Mouse (Mus musculus): Measurements from ENCODE around the gene Ppp5c. TPM values are rescaled to one million over a fixed set of nuclear protein-coding genes. Genes with fewer than 3 reads are reported as not detected.

The Ppp5c gene
- polyA plus RNA-seq, 1 experiment from 2014 or later = 115 TPM

DNA sequence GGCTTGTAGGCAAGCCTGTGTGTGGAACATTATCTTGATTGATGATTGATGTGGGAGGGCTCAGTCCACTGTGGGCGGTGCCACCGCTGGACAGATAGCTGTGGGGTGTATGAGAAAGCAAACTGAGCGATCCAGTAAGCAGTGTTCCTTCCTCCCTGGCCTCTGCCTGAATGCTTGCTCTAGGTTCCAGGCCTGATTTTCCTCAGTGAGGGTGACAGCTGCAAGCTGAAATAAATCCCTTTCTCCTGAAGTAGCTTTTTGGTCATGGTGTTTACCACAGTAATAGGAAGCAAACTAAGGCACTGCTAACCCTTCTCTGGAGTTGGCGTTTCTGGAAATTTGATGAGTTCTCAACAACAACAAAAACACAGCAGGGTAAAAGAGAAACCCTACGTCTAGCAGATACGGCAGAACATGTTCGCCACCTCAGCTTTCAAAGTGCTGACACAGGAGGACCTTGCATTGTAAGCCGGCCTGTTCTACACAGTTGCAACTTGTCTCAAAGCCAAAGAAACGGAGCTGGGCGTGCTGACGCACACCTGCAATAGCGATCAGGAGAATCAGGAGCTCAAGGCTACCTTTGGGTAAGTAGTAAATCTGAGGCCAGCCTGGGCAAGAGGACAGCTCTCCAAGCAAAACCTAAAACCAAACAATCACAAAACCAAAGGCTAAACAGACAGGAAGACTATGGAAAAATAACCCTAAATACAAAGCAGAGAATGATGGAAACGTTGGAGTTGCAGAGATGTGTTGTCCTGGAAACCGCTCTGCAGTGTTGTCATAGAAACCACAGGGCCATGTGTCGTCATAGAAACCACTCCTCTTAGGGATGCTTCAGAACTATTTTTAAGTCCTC, 71.1 kb downstream of the Ppp5c start:
- no peaks in the 10 kb centered on the region for H3K4me1 ChIP-seq (ENCODE audit: control insufficient read depth, insufficient read depth, low read length)
- H3K4me2 ChIP-seq (replicated peaks; ENCODE audit: low read depth, low read length) = no peak overlapping the region
- no peak for ATAC-seq (ENCODE audit: low FRiP score, low TSS enrichment)
- H3K9ac ChIP-seq (ENCODE audit: low read depth, low read length) = no peak overlapping the region
- no peaks in the 10 kb centered on the region for H3K9me3 ChIP-seq (ENCODE audit: control insufficient read depth, low read length)
- no peak overlapping the region for H3K27ac ChIP-seq (ENCODE audit: low read depth, low read length)
- no peak overlapping the region for H3K4me3 ChIP-seq (ENCODE audit: low read length)
- no peaks in the 10 kb centered on the region for H3K36me3 ChIP-seq (ENCODE audit: control insufficient read depth, insufficient read depth, low read length)
- WGBS = 65% methylated on average over 15 of the region's 15 CpGs
- no peaks in the 10 kb centered on the region for H3K27me3 ChIP-seq (ENCODE audit: control insufficient read depth, insufficient read depth, low read length)

DNA sequence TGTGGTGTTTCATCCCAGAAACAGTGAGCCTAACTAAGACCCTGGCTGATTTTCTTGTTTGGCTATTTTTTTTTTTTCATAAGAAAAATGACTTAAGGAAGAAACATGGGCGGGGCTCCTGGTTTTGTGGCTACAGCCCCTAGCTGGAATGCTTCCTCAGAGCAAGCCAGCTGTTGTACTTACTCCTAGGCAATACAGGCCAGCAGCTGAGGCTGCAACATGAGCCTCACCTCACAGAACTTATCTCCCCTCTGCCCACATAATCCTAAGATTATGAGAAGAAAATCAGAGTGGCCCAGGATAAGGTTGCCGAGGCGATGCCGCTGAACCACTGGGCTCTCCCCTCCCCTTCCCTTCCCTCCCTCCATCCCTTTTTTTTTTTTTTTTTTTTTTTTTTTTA, 72.0 kb downstream of the Ppp5c start:
- 92% methylated on average over 4 of the region's 4 CpGs for WGBS

More for the DNA sequence above, 72.0 kb downstream of the Ppp5c start:
- ATAC-seq (ENCODE audit: low FRiP score, low TSS enrichment) = no peak
- Histone ChIP-seq H3K4me2 (replicated peaks; ENCODE audit: low read depth, low read length) (no peak overlapping the region), H3K27me3 (ENCODE audit: control insufficient read depth, insufficient read depth, low read length) (no peaks in the 10 kb centered on the region), H3K27ac (ENCODE audit: low read depth, low read length) (no peak overlapping the region), H3K9me3 (ENCODE audit: control insufficient read depth, low read length) (no peaks in the 10 kb centered on the region), H3K4me3 (ENCODE audit: low read length) (no peak overlapping the region), H3K9ac (ENCODE audit: low read depth, low read length) (no peak overlapping the region), H3K36me3 (ENCODE audit: control insufficient read depth, insufficient read depth, low read length) (no peaks in the 10 kb centered on the region), H3K4me1 (ENCODE audit: control insufficient read depth, insufficient read depth, low read length) (no peaks in the 10 kb centered on the region)

Other genes starting within 250 kb of the Ppp5c start
- gene Slc1a5, start 246.6 kb downstream of the Ppp5c start, polyA plus RNA-seq (2014; fragmentation: Nextera tagmentation; extraction: Ambion mirVana) = 30.2 and 36.1 TPM in 2 replicates
- 75.5 and 111 TPM in 2 replicates for gene Strn4, start 212.0 kb downstream of the Ppp5c start, polyA plus RNA-seq (2014; fragmentation: Nextera tagmentation; extraction: Ambion mirVana)
- gene Fkrp, start 211.2 kb downstream of the Ppp5c start, polyA plus RNA-seq (2014; fragmentation: Nextera tagmentation; extraction: Ambion mirVana) = 23.6 and 31.1 TPM in 2 replicates
- gene Prkd2, start 185.0 kb downstream of the Ppp5c start, polyA plus RNA-seq (2014; fragmentation: Nextera tagmentation; extraction: Ambion mirVana) = 10.9 and 15.7 TPM in 2 replicates
- 5.1 and 6.4 TPM in 2 replicates for gene Dact3, start 152.6 kb downstream of the Ppp5c start, polyA plus RNA-seq (2014; fragmentation: Nextera tagmentation; extraction: Ambion mirVana)
- gene Gng8, start 136.1 kb downstream of the Ppp5c start, polyA plus RNA-seq (2014; fragmentation: Nextera tagmentation; extraction: Ambion mirVana) = 7.5 TPM in 2 replicates
- gene Ptgir, start 121.4 kb downstream of the Ppp5c start, polyA plus RNA-seq (2014; fragmentation: Nextera tagmentation; extraction: Ambion mirVana) = 0.67 and 1.4 TPM in 2 replicates
- gene Calm3, start 103.8 kb downstream of the Ppp5c start, polyA plus RNA-seq (2014; fragmentation: Nextera tagmentation; extraction: Ambion mirVana) = 156 and 198 TPM in 2 replicates
- gene Pnmal2, start 83.2 kb downstream of the Ppp5c start, polyA plus RNA-seq (2014; fragmentation: Nextera tagmentation; extraction: Ambion mirVana) = 2.5 and 5.5 TPM in 2 replicates
- gene Pnmal1, start 68.2 kb downstream of the Ppp5c start, polyA plus RNA-seq (2014; fragmentation: Nextera tagmentation; extraction: Ambion mirVana) = 0.51 and 0.74 TPM in 2 replicates
- gene Gm42372, start 44.8 kb downstream of the Ppp5c start, polyA plus RNA-seq (2014; fragmentation: Nextera tagmentation; extraction: Ambion mirVana) = 0.29 and 0.47 TPM in 2 replicates
- gene Ccdc8, start 35.2 kb downstream of the Ppp5c start, polyA plus RNA-seq (2014; fragmentation: Nextera tagmentation; extraction: Ambion mirVana) = 17.5 and 21.4 TPM in 2 replicates
- gene Hif3a, start 34.5 kb upstream of the Ppp5c start, polyA plus RNA-seq (2014; fragmentation: Nextera tagmentation; extraction: Ambion mirVana) = 14.2 and 19.7 TPM in 2 replicates
- 0.06 and 0.23 TPM in 2 replicates for gene Psg16, start 46.1 kb upstream of the Ppp5c start, polyA plus RNA-seq (2014; fragmentation: Nextera tagmentation; extraction: Ambion mirVana)
- not detected in 2 replicates for gene Ceacam3, start 122.4 kb upstream of the Ppp5c start, polyA plus RNA-seq (2014; fragmentation: Nextera tagmentation; extraction: Ambion mirVana)
- gene Psg29, start 175.6 kb upstream of the Ppp5c start, polyA plus RNA-seq (2014; fragmentation: Nextera tagmentation; extraction: Ambion mirVana) = not detected in 2 replicates

Measured in kidney, embryonic 14.5 days (tissue).